Mouse (Mus musculus): ENCODE data around the gene Ctcfl. TPM values are rescaled to one million over a fixed set of nuclear protein-coding genes. Genes with fewer than 3 reads are reported as not detected.
"Not testable (repeated sequence)": the region's sequence is repeated elsewhere in the genome, so short reads cannot be mapped to it uniquely, and the experiment has no call there.

Gene Ctcfl
- polyA plus RNA-seq, 1 experiment, result not detected

DNA sequence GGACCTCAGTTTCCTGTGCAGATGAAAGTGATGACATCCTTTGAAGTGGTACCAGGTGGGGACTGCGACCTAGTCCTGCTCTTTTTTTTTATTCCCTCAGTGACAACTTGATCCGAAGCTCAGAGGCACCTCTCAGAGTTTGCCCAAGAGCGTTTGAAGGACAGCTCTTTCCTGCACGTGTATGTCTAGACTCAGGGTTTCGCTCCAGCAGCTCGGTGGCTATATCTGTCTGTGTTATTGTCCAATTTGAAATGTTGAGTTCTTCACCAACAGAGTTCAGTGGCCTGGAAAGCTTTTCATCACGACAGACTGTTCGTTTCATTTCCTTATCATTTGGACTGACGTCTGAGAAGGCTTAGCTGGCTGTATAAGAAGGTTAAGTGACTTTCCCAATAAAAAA is 15.4 kb upstream of the Ctcfl start:
- Histone ChIP-seq H3K4me3 (replicated peaks; ENCODE audit: control insufficient read depth, low read depth, low read length) (no peak overlapping the region), H3K4me1 (ENCODE audit: control insufficient read depth, insufficient read depth, low read length) (no peaks in the 10 kb centered on the region), H3K27ac (ENCODE audit: control insufficient read depth, insufficient read depth, low read depth, low read length, poor library complexity) (no peak overlapping the region)
- TF ChIP-seq POLR2A (IDR thresholded peaks at IDR 0.05; ENCODE audit: borderline replicate concordance, control insufficient read depth, low read depth, low read length) (no peak), CTCF (IDR thresholded peaks at IDR 0.05; ENCODE audit: control insufficient read depth, insufficient read depth, low read length) (no peak)
- WGBS, result 69% methylated on average over 9 of the region's 9 CpGs

DNA sequence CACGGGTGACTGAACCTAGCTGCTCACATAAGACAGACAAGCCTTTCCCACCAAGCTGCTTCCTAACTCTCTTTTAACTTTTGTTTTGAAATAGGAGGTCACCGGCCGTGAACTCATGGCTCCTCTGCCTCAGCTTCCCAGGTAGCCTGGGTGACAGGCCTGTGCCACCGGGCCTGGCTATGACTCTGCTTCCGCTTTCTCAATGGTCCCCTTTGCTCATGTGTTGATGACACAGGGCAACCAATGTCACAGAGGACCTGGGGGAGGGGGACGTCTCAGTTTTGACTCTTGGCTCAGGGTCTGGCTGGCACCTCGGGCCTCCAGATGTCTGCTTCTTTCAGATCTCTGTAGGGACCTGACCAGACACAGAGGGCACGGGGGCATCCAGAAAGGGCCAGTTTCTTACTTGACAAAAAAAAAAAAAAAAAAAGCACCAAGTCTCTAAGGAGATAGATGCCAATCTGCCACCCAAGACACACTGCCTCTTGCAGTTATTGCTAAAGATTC is 13.5 kb upstream of the Ctcfl start:
- Histone ChIP-seq H3K4me1 (ENCODE audit: control insufficient read depth, insufficient read depth, low read length) (no peaks in the 10 kb centered on the region), H3K4me3 (replicated peaks; ENCODE audit: control insufficient read depth, low read depth, low read length) (no peak overlapping the region), H3K27ac (ENCODE audit: control insufficient read depth, insufficient read depth, low read depth, low read length, poor library complexity) (peak overlapping the region; percentile 8; the same call in 1 of the 2 replicates)
- WGBS, result 65% methylated on average over 8 of the region's 8 CpGs
- TF ChIP-seq POLR2A (IDR thresholded peaks at IDR 0.05; ENCODE audit: borderline replicate concordance, control insufficient read depth, low read depth, low read length) (no peak), CTCF (IDR thresholded peaks at IDR 0.05; ENCODE audit: control insufficient read depth, insufficient read depth, low read length) (no peak)

DNA sequence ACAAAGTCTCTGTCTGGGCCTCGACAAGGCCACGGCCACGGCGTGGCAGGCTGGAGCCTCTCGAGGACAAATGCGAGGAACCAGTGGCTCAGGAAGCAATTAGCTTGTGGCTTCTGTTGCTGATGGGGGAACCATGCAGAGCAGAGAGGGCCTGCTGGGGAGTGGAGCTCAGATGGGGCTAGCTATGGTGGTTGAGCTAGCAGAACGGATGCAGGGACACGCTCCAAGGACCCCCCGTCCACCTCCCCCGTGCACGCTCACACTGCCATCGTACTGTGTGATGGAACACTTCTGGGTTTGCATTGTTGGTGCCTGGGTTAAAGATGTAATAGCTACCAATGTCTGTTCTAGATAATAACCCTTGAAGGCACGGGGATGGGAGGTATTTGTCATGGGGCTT is 12.9 kb upstream of the Ctcfl start:
- WGBS, result 71% methylated on average over 13 of the region's 13 CpGs

DNA sequence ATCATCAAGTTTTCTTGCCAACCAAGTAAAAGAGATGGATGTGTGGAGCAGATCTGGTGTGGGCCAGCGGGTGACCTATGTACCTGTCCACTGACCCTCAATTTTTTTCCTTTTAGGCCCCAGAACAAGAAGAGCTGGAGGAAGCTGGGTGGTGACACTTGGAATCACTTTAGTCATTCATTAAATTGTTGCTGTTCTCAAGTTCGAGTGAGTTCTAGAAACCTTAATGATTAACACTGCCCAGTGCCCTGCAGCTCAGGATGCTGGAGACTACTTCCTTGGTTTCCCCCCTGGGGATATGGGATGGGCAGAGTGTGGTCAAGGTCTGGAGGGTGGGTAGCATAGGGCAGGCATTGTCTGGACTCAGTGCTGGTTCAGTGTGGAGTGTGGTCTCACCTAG is 9.8 kb upstream of the Ctcfl start:
- Histone ChIP-seq H3K4me1 (ENCODE audit: control insufficient read depth, insufficient read depth, low read length) (no peaks in the 10 kb centered on the region), H3K27ac (ENCODE audit: control insufficient read depth, insufficient read depth, low read depth, low read length, poor library complexity) (no peak overlapping the region), H3K4me3 (replicated peaks; ENCODE audit: control insufficient read depth, low read depth, low read length) (no peak overlapping the region)
- WGBS, result 51% methylated on average over 2 of the region's 2 CpGs
- no peak for TF ChIP-seq CTCF (IDR thresholded peaks at IDR 0.05; ENCODE audit: control insufficient read depth, insufficient read depth, low read length)
- TF ChIP-seq POLR2A (IDR thresholded peaks at IDR 0.05; ENCODE audit: borderline replicate concordance, control insufficient read depth, low read depth, low read length), result no peak

More for the DNA sequence above, 12.9 kb upstream of the Ctcfl start:
- H3K4me3 ChIP-seq (replicated peaks; ENCODE audit: control insufficient read depth, low read depth, low read length), result no peak overlapping the region
- TF ChIP-seq POLR2A (IDR thresholded peaks at IDR 0.05; ENCODE audit: borderline replicate concordance, control insufficient read depth, low read depth, low read length) (no peak), CTCF (IDR thresholded peaks at IDR 0.05; ENCODE audit: control insufficient read depth, insufficient read depth, low read length) (no peak)
- no peak overlapping the region for H3K27ac ChIP-seq (ENCODE audit: control insufficient read depth, insufficient read depth, low read depth, low read length, poor library complexity)
- no peaks in the 10 kb centered on the region for H3K4me1 ChIP-seq (ENCODE audit: control insufficient read depth, insufficient read depth, low read length)

DNA sequence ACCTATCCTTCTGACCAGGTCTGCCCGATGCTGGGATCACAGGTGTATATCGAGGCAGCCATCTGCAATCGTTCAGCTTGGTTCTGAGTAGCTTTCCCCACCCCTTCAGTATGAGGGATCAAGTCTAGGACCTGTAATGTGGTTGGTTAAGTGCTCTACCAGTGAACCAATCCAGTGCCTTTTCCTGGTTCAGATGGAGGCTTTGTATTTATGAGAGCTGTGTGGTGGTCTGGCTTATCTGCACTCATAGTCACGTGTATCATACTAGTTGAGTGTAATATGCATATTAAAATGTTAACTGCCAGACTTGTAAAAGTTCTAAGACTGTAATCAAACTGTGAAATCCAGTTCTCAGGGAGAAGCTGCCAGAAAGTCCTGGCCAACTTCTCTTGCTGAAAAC is 7.1 kb upstream of the Ctcfl start:
- Histone ChIP-seq H3K4me1 (ENCODE audit: control insufficient read depth, insufficient read depth, low read length) (no peaks in the 10 kb centered on the region), H3K4me3 (replicated peaks; ENCODE audit: control insufficient read depth, low read depth, low read length) (no peak overlapping the region), H3K27ac (ENCODE audit: control insufficient read depth, insufficient read depth, low read depth, low read length, poor library complexity) (no peak overlapping the region)
- 74% methylated on average over 4 of the region's 4 CpGs for WGBS
- TF ChIP-seq POLR2A (IDR thresholded peaks at IDR 0.05; ENCODE audit: borderline replicate concordance, control insufficient read depth, low read depth, low read length) (no peak), CTCF (IDR thresholded peaks at IDR 0.05; ENCODE audit: control insufficient read depth, insufficient read depth, low read length) (no peak)

DNA sequence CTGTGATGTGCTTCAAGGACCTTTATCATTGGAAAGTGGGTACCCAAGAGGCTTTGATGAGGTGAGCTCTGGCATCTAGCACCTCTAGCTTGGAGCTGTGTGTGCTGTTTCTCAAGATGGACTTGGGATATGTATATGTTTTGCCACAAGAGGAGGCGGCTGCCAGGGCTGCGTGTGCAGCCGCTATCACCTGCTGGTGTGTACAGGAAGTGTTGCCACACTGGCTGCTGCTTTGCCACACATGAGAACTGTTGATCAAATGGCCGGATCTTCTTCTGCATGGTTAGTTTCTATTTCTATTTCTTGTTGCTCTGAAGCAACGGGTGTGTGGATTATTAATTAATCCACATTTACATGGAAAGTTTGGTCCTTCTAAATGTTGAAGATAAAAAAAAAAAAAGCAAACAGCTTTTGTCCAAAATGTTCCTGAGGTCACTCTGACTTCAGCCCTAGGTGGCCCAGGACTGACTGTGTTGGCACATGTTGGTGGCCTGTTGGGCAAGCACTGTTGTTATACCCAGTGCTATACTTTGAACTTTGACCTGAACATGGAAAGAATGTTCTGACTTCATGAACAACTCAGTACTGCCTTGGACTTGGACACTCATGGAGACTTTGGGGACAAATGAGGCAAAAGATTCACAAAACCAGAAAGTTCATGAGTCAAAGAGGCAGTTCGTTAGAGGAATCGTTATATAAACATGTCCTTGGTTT is 4.9 kb upstream of the Ctcfl start:
- Histone ChIP-seq H3K4me3 (replicated peaks; ENCODE audit: control insufficient read depth, low read depth, low read length) (no peak overlapping the region), H3K4me1 (ENCODE audit: control insufficient read depth, insufficient read depth, low read length) (peaks cover 2% of the 10 kb centered on the region), H3K27ac (ENCODE audit: control insufficient read depth, insufficient read depth, low read depth, low read length, poor library complexity) (no peak overlapping the region)
- 46% methylated on average over 7 of the region's 7 CpGs for WGBS
- no peak for TF ChIP-seq POLR2A (IDR thresholded peaks at IDR 0.05; ENCODE audit: borderline replicate concordance, control insufficient read depth, low read depth, low read length)
- TF ChIP-seq CTCF (IDR thresholded peaks at IDR 0.05; ENCODE audit: control insufficient read depth, insufficient read depth, low read length), result no peak

DNA sequence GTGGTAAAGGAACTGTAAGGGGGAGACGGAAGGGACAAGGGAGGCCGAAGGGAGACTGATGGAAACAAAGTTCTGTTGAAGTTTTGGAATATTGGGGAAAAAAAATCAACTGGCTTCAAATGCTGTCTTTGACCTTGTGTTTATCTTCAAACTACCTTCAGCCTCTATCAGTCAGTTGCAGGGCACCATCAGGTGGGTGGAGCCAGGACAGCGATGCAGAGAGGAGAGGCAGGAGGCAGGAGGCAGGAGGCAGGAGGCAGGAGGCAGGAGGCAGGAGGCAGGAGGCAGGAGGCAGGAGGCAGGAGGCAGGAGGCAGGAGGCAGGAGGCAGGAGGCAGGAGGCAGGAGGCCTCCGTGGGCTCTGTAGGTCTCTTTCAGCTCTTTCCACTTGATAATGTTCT is 792 bp upstream of the Ctcfl start:
- Histone ChIP-seq H3K4me3 (replicated peaks; ENCODE audit: control insufficient read depth, low read depth, low read length) (peak overlapping the region; percentile 13), H3K27ac (ENCODE audit: control insufficient read depth, insufficient read depth, low read depth, low read length, poor library complexity) (peak overlapping the region; percentile 41)
- not testable (repeated sequence) for H3K4me1 ChIP-seq (ENCODE audit: control insufficient read depth, insufficient read depth, low read length)
- WGBS, result 61% methylated on average over 4 of the region's 4 CpGs

DNA sequence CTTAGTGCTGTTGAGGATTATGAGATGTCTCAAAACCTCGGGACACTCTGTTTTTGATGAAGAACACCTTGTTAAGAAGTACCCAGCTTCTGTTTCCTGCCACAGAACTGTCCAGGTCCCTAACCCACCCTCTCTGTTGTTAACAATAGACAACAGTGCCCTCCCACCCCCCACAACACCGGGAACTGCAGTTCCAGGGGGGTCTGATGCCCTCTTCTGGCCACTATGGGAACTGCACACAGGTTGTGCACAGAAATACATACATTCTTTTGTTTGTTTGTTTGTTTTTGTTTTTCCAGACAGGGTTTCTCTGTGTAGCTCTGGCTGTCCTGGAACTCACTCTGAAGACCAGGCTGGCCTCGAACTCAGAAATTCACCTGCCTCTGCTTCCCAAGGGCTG is 5.5 kb downstream of the Ctcfl start:
- not testable (repeated sequence) for H3K4me1 ChIP-seq (ENCODE audit: control insufficient read depth, insufficient read depth, low read length); H3K27ac ChIP-seq (ENCODE audit: control insufficient read depth, insufficient read depth, low read depth, low read length, poor library complexity); H3K4me3 ChIP-seq (replicated peaks; ENCODE audit: control insufficient read depth, low read depth, low read length)
- 51% methylated on average over 3 of the region's 3 CpGs for WGBS
- TF ChIP-seq CTCF (IDR thresholded peaks at IDR 0.05; ENCODE audit: control insufficient read depth, insufficient read depth, low read length), result peak; percentile 15; the same call in 1 of the 2 replicates

DNA sequence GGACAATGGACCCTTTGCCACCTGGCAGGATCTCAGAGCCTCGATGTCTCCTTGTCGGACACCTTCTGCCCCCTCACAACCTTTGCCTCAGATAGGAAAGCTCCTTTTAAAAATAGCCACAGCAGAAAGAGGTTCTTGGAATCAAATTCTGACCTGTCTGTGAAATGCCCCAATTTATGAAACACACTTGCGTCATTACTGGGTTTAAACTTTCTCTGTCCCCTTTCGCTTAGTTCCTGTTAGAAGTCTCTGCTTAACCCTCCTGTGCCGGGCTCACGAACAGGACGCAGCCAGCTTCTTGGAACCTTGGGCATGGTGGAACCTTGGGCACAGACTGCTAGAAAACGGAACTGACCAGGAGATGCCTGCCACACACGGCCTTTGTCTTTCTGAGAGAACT is 8.8 kb downstream of the Ctcfl start:
- H3K27ac ChIP-seq (ENCODE audit: control insufficient read depth, insufficient read depth, low read depth, low read length, poor library complexity), result no peak overlapping the region
- 69% methylated on average over 9 of the region's 9 CpGs for WGBS
- H3K4me1 ChIP-seq (ENCODE audit: control insufficient read depth, insufficient read depth, low read length), result no peaks in the 10 kb centered on the region

More for the DNA sequence above, 8.8 kb downstream of the Ctcfl start:
- H3K4me3 ChIP-seq (replicated peaks; ENCODE audit: control insufficient read depth, low read depth, low read length), result no peak overlapping the region
- no peak for TF ChIP-seq CTCF (IDR thresholded peaks at IDR 0.05; ENCODE audit: control insufficient read depth, insufficient read depth, low read length)
- no peak for TF ChIP-seq POLR2A (IDR thresholded peaks at IDR 0.05; ENCODE audit: borderline replicate concordance, control insufficient read depth, low read depth, low read length)

All from bone marrow, adult 2 months (tissue).